Mouse (Mus musculus): ENCODE measurements at regions not wholly inside any gene's neighbourhood (a gene's known extent, or its start where the extent isn't known, plus 50 kb on each side); places are given as distances from the start of the nearest gene placed in this dataset.

- DNase-seq (ENCODE audit: low spot score in 2 of 2) = no peak
Measured at GRCm38 (mm10) chr16:29790064-29790463, 210.9 kb downstream of the Opa1 start.

GRCm38 (mm10) chr16:29799250-29799649, 220.1 kb downstream of the Opa1 start:
- no peak for DNase-seq (ENCODE audit: low spot score in 2 of 2)

GRCm38 (mm10) chr16:29799893-29800292, 220.8 kb downstream of the Opa1 start:
- DNase-seq (ENCODE audit: low spot score in 2 of 2) = no peak

GRCm38 (mm10) chr16:29800457-29800856, 221.3 kb downstream of the Opa1 start:
- no peak for DNase-seq (ENCODE audit: low spot score in 2 of 2)

- no peak for DNase-seq (ENCODE audit: low spot score in 2 of 2)
Measured at GRCm38 (mm10) chr16:29802085-29802484, 223.0 kb downstream of the Opa1 start.

- no peak for DNase-seq (ENCODE audit: low spot score in 2 of 2)
Measured at GRCm38 (mm10) chr16:29802603-29803002, 223.5 kb downstream of the Opa1 start.

- DNase-seq (ENCODE audit: low spot score in 2 of 2) = no peak
Measured at GRCm38 (mm10) chr16:29807859-29808258, 228.7 kb downstream of the Opa1 start.

- DNase-seq (ENCODE audit: low spot score in 2 of 2) = no peak
Measured at GRCm38 (mm10) chr16:29808851-29809250, 229.7 kb downstream of the Opa1 start.

- peak; percentile 46 to 73 for DNase-seq (ENCODE audit: low spot score in 2 of 2)
Measured at GRCm38 (mm10) chr16:29813411-29814038, 234.4 kb downstream of the Opa1 start.

GRCm38 (mm10) chr16:29814039-29814438, 234.9 kb downstream of the Opa1 start:
- peak in 1 of 2 experiments; percentile 73 for DNase-seq (ENCODE audit: low spot score in 2 of 2)

GRCm38 (mm10) chr16:29814655-29815054, 235.5 kb downstream of the Opa1 start:
- no peak for DNase-seq (ENCODE audit: low spot score in 2 of 2)

GRCm38 (mm10) chr16:29815200-29815599, 236.1 kb downstream of the Opa1 start:
- DNase-seq (ENCODE audit: low spot score in 2 of 2) = peak; percentile 57 to 66

- DNase-seq (ENCODE audit: low spot score in 2 of 2) = no peak
Measured at GRCm38 (mm10) chr16:29815632-29816337, 236.7 kb downstream of the Opa1 start.

- peak; percentile 43 to 78 for DNase-seq (ENCODE audit: low spot score in 2 of 2)
Measured at GRCm38 (mm10) chr16:29816681-29817369, 237.7 kb downstream of the Opa1 start.

- DNase-seq (ENCODE audit: low spot score in 2 of 2) = no peak
Measured at GRCm38 (mm10) chr16:29818807-29819440, 239.8 kb downstream of the Opa1 start.

- no peak for DNase-seq (ENCODE audit: low spot score in 2 of 2)
Measured at GRCm38 (mm10) chr16:29820704-29821103, 241.6 kb downstream of the Opa1 start.

GRCm38 (mm10) chr16:29822110-29822509, 242.1 kb upstream of the Hes1 start:
- no peak for DNase-seq (ENCODE audit: low spot score in 2 of 2)

GRCm38 (mm10) chr16:29822843-29823401, 241.3 kb upstream of the Hes1 start:
- DNase-seq (ENCODE audit: low spot score in 2 of 2) = no peak

GRCm38 (mm10) chr16:29826927-29827326, 237.3 kb upstream of the Hes1 start:
- DNase-seq (ENCODE audit: low spot score in 2 of 2) = no peak

GRCm38 (mm10) chr16:29827776-29828175, 236.4 kb upstream of the Hes1 start:
- no peak for DNase-seq (ENCODE audit: low spot score in 2 of 2)

GRCm38 (mm10) chr16:29829457-29829856, 234.7 kb upstream of the Hes1 start:
- no peak for DNase-seq (ENCODE audit: low spot score in 2 of 2)
